In the genomic region with DNA sequence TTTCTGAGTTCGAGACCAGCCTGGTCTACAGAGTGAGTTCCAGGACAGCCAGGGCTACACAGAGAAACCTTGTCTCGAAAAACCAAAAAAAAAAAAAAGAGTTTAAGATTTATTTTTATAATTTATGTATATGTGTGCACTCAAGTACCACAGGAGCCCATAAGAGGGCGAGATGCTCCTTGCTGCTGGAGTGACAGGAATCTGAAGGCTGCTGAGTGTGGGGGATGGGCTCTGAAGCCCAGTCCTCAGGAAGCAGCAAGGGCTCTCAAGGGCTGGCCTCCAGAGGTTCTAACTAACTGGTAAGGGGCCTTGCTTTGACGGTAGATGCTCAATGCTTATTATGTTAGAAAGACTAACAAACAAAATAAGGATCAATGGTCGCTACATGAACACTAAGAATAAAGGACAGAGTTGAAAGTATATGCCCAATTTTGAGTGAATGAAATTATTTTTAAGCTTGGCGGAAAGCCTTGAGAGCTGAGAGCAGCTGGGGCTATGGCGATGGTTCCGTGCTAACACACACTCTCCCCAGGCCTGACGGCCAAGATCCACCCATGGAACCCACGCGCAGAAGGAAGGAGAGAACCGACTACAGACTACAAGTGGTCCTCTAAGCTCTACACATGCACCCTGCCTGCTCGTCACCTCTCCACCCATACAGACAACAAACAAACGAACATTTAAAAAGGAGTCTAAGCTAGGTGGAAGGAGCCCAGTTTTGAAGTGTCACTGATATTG, we compare ENCODE assay signal across 12 mouse cellular contexts. TPM values are rescaled to one million over a fixed set of nuclear protein-coding genes. Genes with fewer than 3 reads are reported as not detected.
DNase-seq lines count a peak whose midpoint lies in the region; ATAC-seq lines count a peak whose summit lies in the region.
"Had no signal": no experiment of that assay in that cellular context is flagged by ENCODE, and none has a peak within 500 bp of the region (broad histone marks: within the 10 kb centered on the region; RNA-seq: fewer than 3 reads in every experiment).

No protein-coding gene starts in this region.

- H3K4me3 ChIP-seq in hindbrain, embryonic 10.5 days = no peak overlapping the region
- H3K4me3 ChIP-seq in hindbrain, embryonic 12.5 days = no peak overlapping the region
- no peak overlapping the region for H3K4me3 ChIP-seq in midbrain, embryonic 11.5 days (ENCODE audit: low read depth, low read length)
- H3K4me3 ChIP-seq in midbrain, embryonic 15.5 days = no peak overlapping the region
- no peak overlapping the region for H3K4me3 ChIP-seq in embryonic facial prominence, embryonic 11.5 days (ENCODE audit: low read depth, low read length)
- H3K4me3 ChIP-seq: forebrain, embryonic 12.5 days; midbrain, embryonic 10.5 days had no signal

- H3K4me2 ChIP-seq in hindbrain, embryonic 12.5 days (replicated peaks) = no peak overlapping the region
- H3K4me2 ChIP-seq in midbrain, embryonic 11.5 days = no peak overlapping the region
- H3K4me2 ChIP-seq in midbrain, embryonic 15.5 days = no peak overlapping the region
- H3K4me2 ChIP-seq in embryonic facial prominence, embryonic 11.5 days (ENCODE audit: low read depth, low read length) = no peak overlapping the region
- H3K4me2 ChIP-seq: forebrain, embryonic 12.5 days had no signal

- no peak for ATAC-seq in hindbrain, embryonic 12.5 days (ENCODE audit: low FRiP score)
- no peak for ATAC-seq in midbrain, embryonic 11.5 days (ENCODE audit: low FRiP score)
- no peak for ATAC-seq in midbrain, embryonic 15.5 days (replicated peaks)
- ATAC-seq in embryonic facial prominence, embryonic 11.5 days (replicated peaks; ENCODE audit: insufficient number of reproducible peaks, low FRiP score, low TSS enrichment, low read depth) = no peak

- no peaks in the 10 kb centered on the region for H3K4me1 ChIP-seq in hindbrain, embryonic 10.5 days (replicated peaks)
- H3K4me1 ChIP-seq in hindbrain, embryonic 12.5 days = no peaks in the 10 kb centered on the region
- H3K4me1 ChIP-seq in midbrain, embryonic 11.5 days (ENCODE audit: control insufficient read depth, insufficient read depth, low read length) = no peaks in the 10 kb centered on the region
- no peaks in the 10 kb centered on the region for H3K4me1 ChIP-seq in midbrain, embryonic 15.5 days
- no peaks in the 10 kb centered on the region for H3K4me1 ChIP-seq in embryonic facial prominence, embryonic 11.5 days (ENCODE audit: control insufficient read depth, insufficient read depth, low read length)
- H3K4me1 ChIP-seq: forebrain, embryonic 12.5 days had no signal

- H3K27ac ChIP-seq in hindbrain, embryonic 10.5 days = no peak overlapping the region
- H3K27ac ChIP-seq in hindbrain, embryonic 12.5 days = no peak overlapping the region
- no peak overlapping the region for H3K27ac ChIP-seq in midbrain, embryonic 11.5 days (ENCODE audit: low read depth, low read length)
- no peak overlapping the region for H3K27ac ChIP-seq in midbrain, embryonic 15.5 days
- no peak overlapping the region for H3K27ac ChIP-seq in embryonic facial prominence, embryonic 11.5 days (replicated peaks; ENCODE audit: low read depth, low read length)
- H3K27ac ChIP-seq: forebrain, embryonic 12.5 days; midbrain, embryonic 10.5 days had no signal

- no peaks in the 10 kb centered on the region for H3K9me3 ChIP-seq in hindbrain, embryonic 10.5 days
- H3K9me3 ChIP-seq in hindbrain, embryonic 12.5 days (replicated peaks) = no peaks in the 10 kb centered on the region
- H3K9me3 ChIP-seq in midbrain, embryonic 11.5 days (ENCODE audit: control insufficient read depth, low read length) = no peaks in the 10 kb centered on the region
- H3K9me3 ChIP-seq in midbrain, embryonic 15.5 days = no peaks in the 10 kb centered on the region
- H3K9me3 ChIP-seq in embryonic facial prominence, embryonic 11.5 days (replicated peaks; ENCODE audit: control insufficient read depth, low read length) = no peaks in the 10 kb centered on the region
- H3K9me3 ChIP-seq: forebrain, embryonic 12.5 days; midbrain, embryonic 10.5 days had no signal

- H3K9ac ChIP-seq in hindbrain, embryonic 12.5 days = no peak overlapping the region
- H3K9ac ChIP-seq in midbrain, embryonic 11.5 days (ENCODE audit: low read length) = no peak overlapping the region
- H3K9ac ChIP-seq in midbrain, embryonic 15.5 days = no peak overlapping the region
- H3K9ac ChIP-seq in embryonic facial prominence, embryonic 11.5 days (replicated peaks; ENCODE audit: low read length) = no peak overlapping the region
- H3K9ac ChIP-seq: forebrain, embryonic 12.5 days had no signal

- 81% methylated on average over 14 of the region's 14 CpGs for whole genome bisulfite sequencing in hindbrain, embryonic 10.5 days
- 86% methylated on average over 14 of the region's 14 CpGs for WGBS in hindbrain, embryonic 12.5 days
- 85% methylated on average over 14 of the region's 14 CpGs for WGBS in midbrain, embryonic 11.5 days
- 86% methylated on average over 14 of the region's 14 CpGs for whole genome bisulfite sequencing in midbrain, embryonic 15.5 days
- WGBS in embryonic facial prominence, embryonic 11.5 days = 81% methylated on average over 14 of the region's 14 CpGs

- DNase-seq in hindbrain, embryonic 10.5 days (ENCODE audit: low spot score) = peak; percentile 15
- peak; percentile 17 for DNase-seq in midbrain, embryonic 11.5 days (ENCODE audit: low spot score, missing footprints)
- DNase-seq in embryonic facial prominence, embryonic 11.5 days (ENCODE audit: low spot score) = peak; percentile 39
- DNase-seq in spleen, adult 12 weeks (ENCODE audit: low spot score) = no peak
- no peak for DNase-seq in layer of hippocampus, adult 9-11 months
- DNase-seq: kidney, adult 9 months; lung, adult 2 months; thymus, adult 2 months had no signal

- H3K27me3 ChIP-seq in hindbrain, embryonic 10.5 days (ENCODE audit: insufficient read depth, poor library complexity, severe bottlenecking) = no peaks in the 10 kb centered on the region
- no peaks in the 10 kb centered on the region for H3K27me3 ChIP-seq in hindbrain, embryonic 12.5 days
- H3K27me3 ChIP-seq in midbrain, embryonic 11.5 days (ENCODE audit: control insufficient read depth, insufficient read depth, low read length) = no peaks in the 10 kb centered on the region
- no peaks in the 10 kb centered on the region for H3K27me3 ChIP-seq in midbrain, embryonic 15.5 days (replicated peaks)
- H3K27me3 ChIP-seq in embryonic facial prominence, embryonic 11.5 days (ENCODE audit: control insufficient read depth, insufficient read depth, low read length) = no peaks in the 10 kb centered on the region
- H3K27me3 ChIP-seq: forebrain, embryonic 12.5 days had no signal

- H3K36me3 ChIP-seq in hindbrain, embryonic 10.5 days = peaks cover 86% of the 10 kb centered on the region
- H3K36me3 ChIP-seq in hindbrain, embryonic 12.5 days = peaks cover 61% of the 10 kb centered on the region
- H3K36me3 ChIP-seq in midbrain, embryonic 11.5 days (ENCODE audit: control insufficient read depth, insufficient read depth, low read length) = peaks cover 6% of the 10 kb centered on the region; the same call in 1 of the 2 replicates
- H3K36me3 ChIP-seq in midbrain, embryonic 15.5 days (replicated peaks) = peaks cover 27% of the 10 kb centered on the region
- no peaks in the 10 kb centered on the region; the same call in 1 of the 2 replicates for H3K36me3 ChIP-seq in embryonic facial prominence, embryonic 11.5 days (replicated peaks; ENCODE audit: control insufficient read depth, insufficient read depth, low read depth, low read length)

RNA-seq across cellular contexts. Expression of a gene that starts 16.2 kb away (rescaled TPM):
- 32.9 and 34.6 TPM in 2 replicates for polyA plus RNA-seq in hindbrain, embryonic 10.5 days (2016; fragmentation: Nextera tagmentation; extraction: Ambion mirVana)
- polyA plus RNA-seq in hindbrain, embryonic 12.5 days (2016; fragmentation: Nextera tagmentation; extraction: Ambion mirVana) = 28.9 and 31.0 TPM in 2 replicates
- polyA plus RNA-seq in midbrain, embryonic 11.5 days (2014; fragmentation: Nextera tagmentation; extraction: Ambion mirVana) = 38.0 and 39.2 TPM in 2 replicates
- polyA plus RNA-seq in midbrain, embryonic 15.5 days (2015; fragmentation: Nextera tagmentation; extraction: Ambion mirVana) = 19.8 and 20.5 TPM in 2 replicates
- 32.4 and 36.7 TPM in 2 replicates for polyA plus RNA-seq in embryonic facial prominence, embryonic 11.5 days (2014; fragmentation: Nextera tagmentation; extraction: Ambion mirVana)

RNA-seq across cellular contexts. Expression of a gene that starts 24.0 kb away (rescaled TPM):
- polyA plus RNA-seq in hindbrain, embryonic 10.5 days (2016; fragmentation: Nextera tagmentation; extraction: Ambion mirVana) = 65.1 and 71.6 TPM in 2 replicates
- 81.1 and 83.4 TPM in 2 replicates for polyA plus RNA-seq in hindbrain, embryonic 12.5 days (2016; fragmentation: Nextera tagmentation; extraction: Ambion mirVana)
- polyA plus RNA-seq in midbrain, embryonic 11.5 days (2014; fragmentation: Nextera tagmentation; extraction: Ambion mirVana) = 77.0 and 82.5 TPM in 2 replicates
- 115 and 127 TPM in 2 replicates for polyA plus RNA-seq in midbrain, embryonic 15.5 days (2015; fragmentation: Nextera tagmentation; extraction: Ambion mirVana)
- polyA plus RNA-seq in embryonic facial prominence, embryonic 11.5 days (2014; fragmentation: Nextera tagmentation; extraction: Ambion mirVana) = 66.7 and 76.4 TPM in 2 replicates

RNA-seq across cellular contexts. Expression of a gene that starts 24.3 kb away (rescaled TPM):
- 50.7 and 55.5 TPM in 2 replicates for polyA plus RNA-seq in hindbrain, embryonic 10.5 days (2016; fragmentation: Nextera tagmentation; extraction: Ambion mirVana)
- polyA plus RNA-seq in hindbrain, embryonic 12.5 days (2016; fragmentation: Nextera tagmentation; extraction: Ambion mirVana) = 79.2 and 83.0 TPM in 2 replicates
- 54.8 and 57.6 TPM in 2 replicates for polyA plus RNA-seq in midbrain, embryonic 11.5 days (2014; fragmentation: Nextera tagmentation; extraction: Ambion mirVana)
- polyA plus RNA-seq in midbrain, embryonic 15.5 days (2015; fragmentation: Nextera tagmentation; extraction: Ambion mirVana) = 63.5 and 68.6 TPM in 2 replicates
- polyA plus RNA-seq in embryonic facial prominence, embryonic 11.5 days (2014; fragmentation: Nextera tagmentation; extraction: Ambion mirVana) = 36.5 and 40.1 TPM in 2 replicates

RNA-seq across cellular contexts. Expression of a gene that starts 57.5 kb away (rescaled TPM):
- 102 and 114 TPM in 2 replicates for polyA plus RNA-seq in hindbrain, embryonic 10.5 days (2016; fragmentation: Nextera tagmentation; extraction: Ambion mirVana)
- polyA plus RNA-seq in hindbrain, embryonic 12.5 days (2016; fragmentation: Nextera tagmentation; extraction: Ambion mirVana) = 159 and 162 TPM in 2 replicates
- 144 and 148 TPM in 2 replicates for polyA plus RNA-seq in midbrain, embryonic 11.5 days (2014; fragmentation: Nextera tagmentation; extraction: Ambion mirVana)
- polyA plus RNA-seq in midbrain, embryonic 15.5 days (2015; fragmentation: Nextera tagmentation; extraction: Ambion mirVana) = 118 and 128 TPM in 2 replicates
- polyA plus RNA-seq in embryonic facial prominence, embryonic 11.5 days (2014; fragmentation: Nextera tagmentation; extraction: Ambion mirVana) = 135 and 143 TPM in 2 replicates

RNA-seq across cellular contexts. Expression of a gene that starts 58.0 kb away (rescaled TPM):
- 112 and 158 TPM in 2 replicates for polyA plus RNA-seq in hindbrain, embryonic 10.5 days (2016; fragmentation: Nextera tagmentation; extraction: Ambion mirVana)
- 85.2 and 88.1 TPM in 2 replicates for polyA plus RNA-seq in hindbrain, embryonic 12.5 days (2016; fragmentation: Nextera tagmentation; extraction: Ambion mirVana)
- polyA plus RNA-seq in midbrain, embryonic 11.5 days (2014; fragmentation: Nextera tagmentation; extraction: Ambion mirVana) = 107 and 111 TPM in 2 replicates
- 60.7 and 62.0 TPM in 2 replicates for polyA plus RNA-seq in midbrain, embryonic 15.5 days (2015; fragmentation: Nextera tagmentation; extraction: Ambion mirVana)
- 113 and 117 TPM in 2 replicates for polyA plus RNA-seq in embryonic facial prominence, embryonic 11.5 days (2014; fragmentation: Nextera tagmentation; extraction: Ambion mirVana)

Comparison
In these comparisons a context has a peak if more than half of its experiments do, and no peak if none do; other contexts are left out.
1. DNase-seq: peak in hindbrain, embryonic 10.5 days (single experiment), midbrain, embryonic 11.5 days (single experiment) and embryonic facial prominence, embryonic 11.5 days (single experiment); none in spleen, adult 12 weeks (single experiment) and layer of hippocampus, adult 9-11 months (single experiment).